Mouse (Mus musculus) erythroblast, embryonic 14.5 days (primary cell): Measurements from ENCODE around the gene Tcf20.

Experiments used
- GATA1 ChIP-seq: IDR thresholded peaks from 2 replicates; pipeline ENCODE4 v1.6.1; 2012; ENCODE audit warnings: low read length, inconsistent platforms, mixed read lengths
- TAL1 ChIP-seq: IDR thresholded peaks from 3 replicates; pipeline ENCODE4 v1.6.1; 2012; ENCODE audit warnings: low read length, inconsistent platforms, mixed read lengths

DNA sequence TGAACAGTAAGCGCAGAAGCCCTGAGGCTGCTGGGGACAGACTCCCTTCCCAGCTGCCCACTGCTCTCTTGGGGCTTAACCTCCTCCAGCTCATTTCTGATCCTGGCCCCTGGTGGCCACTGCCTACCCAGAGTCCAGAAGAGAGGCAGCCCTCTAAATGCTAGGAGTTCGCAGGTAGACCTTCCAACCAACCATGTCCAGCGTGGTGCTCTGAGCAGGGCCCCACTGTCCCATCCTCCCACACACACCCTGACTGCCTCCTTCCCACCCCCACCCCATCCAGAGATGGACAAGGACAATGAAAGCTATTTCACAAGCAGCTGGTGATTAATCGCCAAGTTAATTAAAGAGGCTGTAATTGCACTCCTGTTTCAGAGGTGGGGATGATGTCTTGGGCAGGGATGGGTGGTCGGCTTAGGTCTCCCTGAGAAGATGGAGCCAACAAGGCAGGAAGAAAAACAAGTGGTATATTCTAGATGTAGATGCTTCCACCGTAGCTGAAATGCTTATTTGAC lies 1.6 kb upstream of the Tcf20 start:
- TF ChIP-seq TAL1 (no peak), GATA1 (no peak)
